Mouse (Mus musculus) adrenal gland, adult 18-20 months (tissue): ENCODE data around the gene Rcc2. TPM values are rescaled to one million over a fixed set of nuclear protein-coding genes. Genes with fewer than 3 reads are reported as not detected.

ENCODE experiments used
- DNase-seq, 2 experiments: peaks; one replicate each; pipeline ENCODE4 v3.0.0; 2021 to 2022; ENCODE audit warnings: low spot score in 2 of 2
- total RNA-seq, 2 experiments: library from RNA; stranded (reverse); gene quantifications; 1 replicate in 1 of 2; 2 replicates in 1 of 2; pipeline ENCODE4 v1.2.3; 2021

Gene Rcc2
- total RNA-seq, 2 experiments from 2014 or later, result 46.4 to 72.2 TPM

DNA sequence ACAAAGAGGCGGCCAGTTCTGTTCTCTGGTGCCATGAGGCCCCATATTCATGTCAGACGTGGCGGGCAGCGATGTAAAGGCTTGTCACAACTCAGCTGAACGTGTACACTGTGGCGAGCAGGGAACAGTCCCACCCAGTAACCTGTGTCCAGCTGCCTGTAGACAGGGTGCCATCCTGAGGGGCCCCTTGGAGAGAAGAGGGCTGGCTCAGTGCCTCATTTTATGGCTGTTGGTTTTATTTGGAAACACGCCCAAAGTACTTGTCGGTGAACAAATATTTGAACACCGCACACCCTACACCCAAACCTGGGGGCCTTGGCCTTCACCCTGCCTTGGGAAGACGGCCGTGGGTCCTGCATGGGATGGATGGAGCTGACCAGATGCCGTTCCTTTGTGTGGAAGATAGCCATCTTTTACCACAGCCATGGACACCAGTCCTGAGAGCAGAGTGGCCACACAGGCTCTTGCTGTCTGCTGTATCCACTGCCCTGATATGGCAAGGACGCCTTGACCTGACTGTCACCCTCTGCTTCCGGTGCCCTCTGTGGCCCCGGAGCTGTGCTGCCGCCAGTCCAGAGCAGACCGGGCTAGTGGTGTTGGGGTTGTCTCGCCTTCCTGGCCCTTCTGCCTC lies 8.1 kb downstream of the Rcc2 start:
- DNase-seq, result no peak

- DNase-seq, result no peak
Observed at GRCm38 (mm10) chr4:140709111-140709510, 8.8 kb downstream of the Rcc2 start.

DNA sequence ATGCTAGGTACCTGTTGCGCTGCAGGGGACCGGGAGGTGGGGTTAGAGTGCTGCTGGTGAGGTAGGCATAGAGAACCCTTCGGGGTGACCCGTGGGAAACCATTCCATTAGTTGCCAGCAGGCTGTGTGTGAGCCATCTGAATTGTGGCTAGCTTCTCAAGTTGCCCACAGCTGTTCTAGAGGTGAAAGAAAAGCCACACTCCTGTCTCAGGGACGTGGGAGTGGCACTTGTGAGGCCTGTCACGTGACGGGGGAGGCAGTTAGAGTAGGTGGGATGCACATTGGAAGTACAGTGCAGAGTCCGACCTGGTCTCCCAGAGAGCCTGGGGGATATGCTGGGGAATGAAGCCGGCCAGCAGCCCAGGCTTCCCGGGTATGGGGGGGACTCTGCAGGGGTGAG lies 9.3 kb downstream of the Rcc2 start:
- no peak for DNase-seq

DNA sequence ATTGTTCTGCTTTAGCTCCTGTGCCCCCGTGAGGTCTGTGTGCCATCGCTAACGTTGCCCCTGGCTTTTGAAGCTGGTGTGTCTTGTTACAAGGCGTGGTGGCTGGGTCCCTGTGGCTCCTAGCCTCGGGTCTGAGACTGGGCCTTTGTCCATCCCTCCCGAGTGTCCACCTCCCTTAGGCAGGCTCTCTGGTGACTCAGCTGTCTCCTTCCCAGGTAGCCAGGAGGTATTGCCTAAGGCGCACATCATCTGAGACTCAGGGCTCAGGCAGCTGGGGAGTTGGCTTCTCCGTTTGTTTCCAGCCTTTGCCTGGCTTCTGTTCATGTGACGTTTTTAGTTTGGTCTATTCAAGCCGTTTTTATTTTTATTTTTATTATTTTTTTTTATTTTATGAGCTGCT lies 10.4 kb downstream of the Rcc2 start:
- no peak for DNase-seq

GRCm38 (mm10) chr4:140711360-140711759 lies 11.0 kb downstream of the Rcc2 start:
- no peak for DNase-seq

DNA sequence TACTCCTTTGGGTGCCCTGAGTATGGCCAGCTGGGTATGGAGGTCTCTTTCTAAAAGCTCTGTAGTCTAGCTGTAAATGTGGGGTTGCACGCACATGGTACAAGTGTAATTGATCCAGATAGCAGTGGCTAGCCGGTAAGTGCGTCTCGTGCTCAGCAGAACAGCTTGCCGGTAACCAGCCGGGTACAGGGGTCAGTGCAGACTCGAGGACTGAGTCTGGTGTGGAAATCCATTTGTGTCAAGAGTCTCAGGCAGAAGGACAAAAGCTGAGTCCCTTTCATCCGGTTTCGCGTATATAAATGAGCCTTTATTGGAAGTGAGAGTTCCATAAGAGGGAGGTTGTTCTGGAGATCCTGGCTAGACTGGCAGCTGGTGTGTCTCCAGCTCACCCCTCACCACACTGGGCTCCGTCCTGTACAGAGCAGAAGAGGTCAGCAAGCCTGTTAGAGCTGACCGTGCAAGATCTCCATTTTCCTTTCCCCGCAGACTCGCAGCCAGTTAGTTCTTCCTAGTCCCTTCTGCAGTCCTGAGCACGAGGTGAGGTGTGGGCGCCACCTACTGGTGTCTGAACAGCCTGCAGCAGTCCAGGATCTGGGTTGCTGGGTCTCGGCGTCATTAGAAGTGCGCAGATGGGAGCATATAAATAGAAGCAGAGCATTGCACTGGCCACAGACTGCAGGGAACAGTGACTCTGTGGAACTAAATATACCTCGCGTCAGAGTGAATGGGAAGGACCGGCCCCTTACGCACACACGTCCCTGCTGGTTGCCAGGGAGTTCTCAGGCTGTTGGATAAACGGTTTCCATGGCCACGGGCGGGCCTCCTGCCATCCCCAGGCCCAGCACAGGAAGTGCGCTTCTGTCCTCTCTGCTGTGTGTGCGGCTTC lies 13.4 kb downstream of the Rcc2 start:
- DNase-seq, result peak; percentile 82 to 89

GRCm38 (mm10) chr4:140714586-140714985 lies 14.2 kb downstream of the Rcc2 start:
- no peak for DNase-seq

GRCm38 (mm10) chr4:140716994-140717393 lies 16.7 kb downstream of the Rcc2 start:
- DNase-seq, result no peak

GRCm38 (mm10) chr4:140718436-140718835 lies 18.1 kb downstream of the Rcc2 start:
- no peak for DNase-seq

DNA sequence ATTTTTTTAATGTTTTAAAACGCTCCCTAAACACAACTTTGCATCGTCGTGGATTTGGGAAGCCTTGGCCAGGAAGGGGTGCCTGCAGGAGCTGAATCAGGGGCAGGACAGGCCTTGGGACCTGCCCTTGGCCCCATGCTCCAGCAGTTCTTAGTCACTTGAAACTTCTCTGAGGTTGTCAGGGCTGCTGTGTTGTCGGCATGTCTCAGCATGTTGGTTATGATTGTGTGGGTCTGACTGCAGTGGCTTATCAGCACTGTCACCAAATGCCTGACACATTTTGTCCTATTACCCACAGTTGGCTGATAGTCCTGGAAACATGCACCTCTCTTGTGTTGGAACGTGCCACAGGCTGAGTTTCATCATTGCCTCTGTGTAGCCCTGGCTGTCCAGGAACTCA lies 19.8 kb downstream of the Rcc2 start:
- peak in 1 of 2 experiments; percentile 22 for DNase-seq

GRCm38 (mm10) chr4:140721968-140722490 lies 21.7 kb downstream of the Rcc2 start:
- DNase-seq, result no peak

DNA sequence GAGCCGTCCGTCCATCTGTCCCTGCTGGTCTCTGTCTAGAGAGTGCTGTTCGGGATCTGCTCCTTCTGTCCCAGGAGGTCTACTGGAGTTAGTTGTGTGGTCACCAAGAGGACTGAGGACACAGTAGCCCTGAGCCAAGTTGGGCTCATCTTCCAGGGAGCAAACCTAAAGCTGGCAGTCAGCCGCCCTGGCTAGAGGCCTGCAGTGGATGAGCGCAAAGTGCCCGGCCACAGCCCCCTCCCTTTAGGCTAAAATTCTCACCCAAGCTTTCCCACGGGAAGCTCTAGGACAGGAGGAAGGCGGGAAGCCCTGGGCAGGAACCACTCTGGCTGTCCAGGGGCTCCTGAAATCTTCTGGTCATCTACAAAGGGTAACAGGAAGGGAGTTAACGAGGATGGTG lies 22.4 kb downstream of the Rcc2 start:
- no peak for DNase-seq

- no peak for DNase-seq
Observed at GRCm38 (mm10) chr4:140723192-140723591, 22.9 kb downstream of the Rcc2 start.

DNA sequence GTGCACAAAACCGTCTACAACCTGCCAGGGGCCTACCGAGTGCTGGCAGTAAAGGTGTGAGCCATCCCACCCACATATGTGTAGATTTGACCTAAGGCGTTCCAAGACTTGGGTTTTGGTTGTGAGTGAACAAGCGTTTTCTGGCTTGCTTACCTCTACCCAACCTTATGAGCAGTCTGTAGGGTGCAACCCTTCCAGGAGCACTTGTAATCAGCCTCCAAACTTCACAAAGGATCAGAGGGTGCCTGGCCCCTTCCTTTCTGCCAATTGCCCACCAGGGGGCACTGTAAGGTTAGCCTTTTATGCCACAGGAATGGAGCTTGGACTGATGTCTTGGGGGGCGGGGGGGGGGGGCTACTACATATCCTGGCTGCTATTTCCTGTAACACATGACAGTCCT lies 23.5 kb downstream of the Rcc2 start:
- DNase-seq, result no peak

GRCm38 (mm10) chr4:140724739-140725138 lies 24.4 kb downstream of the Rcc2 start:
- no peak for DNase-seq

- no peak for DNase-seq
Observed at GRCm38 (mm10) chr4:140726907-140727306, 26.6 kb downstream of the Rcc2 start.

GRCm38 (mm10) chr4:140731654-140732053 lies 31.3 kb downstream of the Rcc2 start:
- no peak for DNase-seq

DNA sequence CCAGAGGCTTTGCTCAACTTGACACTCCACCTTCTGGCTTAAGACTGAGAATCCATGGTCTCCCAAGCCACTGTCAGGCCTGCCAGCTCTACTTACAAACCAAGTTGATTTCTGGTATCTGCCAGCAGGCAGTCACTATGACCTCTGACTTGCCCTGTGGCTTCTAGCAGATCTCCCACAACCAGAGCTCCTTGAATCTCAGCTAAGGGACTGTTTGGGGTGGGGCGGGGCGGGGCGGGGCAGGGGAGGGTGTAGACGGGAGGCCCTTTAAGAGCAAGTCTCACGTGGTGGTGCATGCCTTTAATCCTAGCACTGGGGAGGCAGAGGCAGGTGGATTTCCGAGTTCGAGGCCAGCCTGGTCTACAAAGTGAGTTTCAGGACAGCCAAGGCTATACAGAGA lies 32.5 kb downstream of the Rcc2 start:
- no peak for DNase-seq

DNA sequence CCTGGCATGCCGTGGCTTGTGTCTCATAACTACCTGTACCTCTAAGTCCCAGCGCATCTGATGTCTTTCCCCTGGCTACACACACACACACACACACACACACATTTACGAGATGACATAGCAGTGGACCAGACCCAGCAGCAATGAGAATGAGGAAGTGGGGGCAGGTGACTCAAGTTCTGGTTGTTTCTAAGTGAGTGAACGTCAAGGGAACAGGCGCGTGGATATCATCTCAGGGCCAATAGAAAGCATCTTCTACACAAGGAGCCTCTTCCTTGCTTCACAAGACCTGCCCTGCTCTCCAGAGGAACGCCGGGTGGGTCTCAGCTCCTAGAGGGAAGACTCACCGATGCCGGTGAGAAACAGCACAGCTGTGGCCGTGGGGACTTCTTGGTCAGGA lies 40.3 kb downstream of the Rcc2 start:
- no peak for DNase-seq

- DNase-seq, result no peak
Observed at GRCm38 (mm10) chr4:140741401-140741800, 41.1 kb downstream of the Rcc2 start.

GRCm38 (mm10) chr4:140742543-140742942 lies 42.2 kb downstream of the Rcc2 start, which contains the start of gene Padi6:
Gene Padi6, minus strand, starts transcription at chr4:140742643.
- DNase-seq, result no peak

- no peak for DNase-seq
Observed at GRCm38 (mm10) chr4:140743086-140743485, 42.7 kb downstream of the Rcc2 start.
